Mouse (Mus musculus) intestine, postnatal 0 days (tissue): ENCODE measurements around the gene Dgke. TPM values are rescaled to one million over a fixed set of nuclear protein-coding genes. Genes with fewer than 3 reads are reported as not detected.

Experiments used
- ATAC-seq: fragments of 200-750 bp; cut with Nextera tagmentation; 2 replicates; pipeline ENCODE4 v1.8.0; 2017; ENCODE audit warnings: mild to moderate bottlenecking, moderate TSS enrichment, moderate library complexity
- H3K27ac ChIP-seq: fragments of 300-500 bp; sonication (generic); 2 replicates; pipeline ENCODE4 v1.5.1; 2014; ENCODE audit warnings: mild to moderate bottlenecking, low read depth, low read length, moderate library complexity
- H3K27me3 ChIP-seq: fragments of 300-500 bp; sonication (generic); replicated peaks from 2 replicates; pipeline ENCODE4 v1.6.1; 2014; ENCODE audit warnings: low read length, mixed read lengths; ENCODE audit not compliant: control insufficient read depth, insufficient read depth
- H3K36me3 ChIP-seq: fragments of 300-500 bp; sonication (generic); 2 replicates; pipeline ENCODE4 v1.6.1; 2014; ENCODE audit warnings: mild to moderate bottlenecking, moderate library complexity; ENCODE audit not compliant: control insufficient read depth, insufficient read depth
- H3K4me1 ChIP-seq: fragments of 300-500 bp; sonication (generic); replicated peaks from 2 replicates; pipeline ENCODE4 v1.6.1; 2014; ENCODE audit warnings: antibody characterized with exemption, low read length, mixed read lengths; ENCODE audit not compliant: control insufficient read depth, insufficient read depth
- H3K4me2 ChIP-seq: fragments of 300-500 bp; sonication (generic); replicated peaks from 2 replicates; pipeline ENCODE4 v1.6.1; 2014; ENCODE audit warnings: low read depth, mild to moderate bottlenecking, moderate library complexity
- H3K4me3 ChIP-seq: fragments of 300-500 bp; sonication (generic); 2 replicates; pipeline ENCODE4 v1.5.1; 2014; ENCODE audit warnings: low read depth, low read length
- H3K9ac ChIP-seq: fragments of 300-500 bp; sonication (generic); 2 replicates; pipeline ENCODE4 v1.6.1; 2014; ENCODE audit warnings: mild to moderate bottlenecking, low read depth, low read length
- H3K9me3 ChIP-seq: fragments of 300-500 bp; sonication (generic); 2 replicates; pipeline ENCODE4 v1.6.1; 2016; ENCODE audit warnings: mixed run types; ENCODE audit not compliant: control insufficient read depth
- CTCF ChIP-seq: sonication (generic); IDR thresholded peaks from 2 replicates; pipeline ENCODE4 v1.5.1; 2016; ENCODE audit warnings: low read depth, mild to moderate bottlenecking, control low read depth, antibody characterized with exemption, moderate library complexity
- WGBS: fragments of 180-500 bp; shearing (Covaris S2); extraction: QIAGEN DNeasy Blood & Tissue Kit; methylation state at CpG from one replicate; pipeline ENCODE4 v1.1.7; 2014; 5-methylcytosine and 5-hydroxymethylcytosine counted together
- polyA plus RNA-seq: library from polyadenylated mRNA; unstranded; fragments of >200 nt; fragmentation: Nextera tagmentation; extraction: Ambion mirVana; gene quantifications from 2 replicates; pipeline ENCODE4 v1.2.1, GENCODE M21; 2015

The Dgke gene
- polyA plus RNA-seq, 1 experiment from 2014 or later, result 1.7 TPM

GRCm38 (mm10) chr11:89003078-89003477 lies 63.6 kb downstream of the Dgke start:
- WGBS, result 28% methylated on average over 6 of the region's 6 CpGs
- Histone ChIP-seq H3K9ac (peak overlapping the region; percentile 37; the same call in 1 of the 2 replicates), H3K27me3 (no peaks in the 10 kb centered on the region), H3K4me1 (peaks cover 2% of the 10 kb centered on the region), H3K36me3 (peaks cover 27% of the 10 kb centered on the region), H3K27ac (peak overlapping the region; percentile 64; the same call in 1 of the 2 replicates), H3K4me3 (peak overlapping the region; percentile 31), H3K4me2 (peak overlapping the region; percentile 79), H3K9me3 (no peaks in the 10 kb centered on the region)
- ATAC-seq, result no peak
- TF ChIP-seq CTCF, result no peak

GRCm38 (mm10) chr11:89002621-89003020 lies 64.0 kb downstream of the Dgke start:
- WGBS, result 55% methylated on average over 5 of the region's 5 CpGs
- no peak for ATAC-seq
- Histone ChIP-seq H3K36me3 (peaks cover 26% of the 10 kb centered on the region), H3K4me2 (peak overlapping the region; percentile 79), H3K4me3 (peak overlapping the region; percentile 31), H3K27ac (peak overlapping the region; percentile 64; the same call in 1 of the 2 replicates), H3K4me1 (peaks cover 2% of the 10 kb centered on the region), H3K9me3 (no peaks in the 10 kb centered on the region), H3K9ac (peak overlapping the region; percentile 37; the same call in 1 of the 2 replicates), H3K27me3 (no peaks in the 10 kb centered on the region)
- TF ChIP-seq CTCF, result no peak

- 56% methylated on average over 5 of the region's 5 CpGs for WGBS
- Histone ChIP-seq H3K27me3 (no peaks in the 10 kb centered on the region), H3K4me3 (peak overlapping the region; percentile 31), H3K27ac (peak overlapping the region; percentile 64; the same call in 1 of the 2 replicates), H3K9me3 (no peaks in the 10 kb centered on the region), H3K36me3 (peaks cover 26% of the 10 kb centered on the region), H3K4me2 (peak overlapping the region; percentile 79), H3K4me1 (peaks cover 2% of the 10 kb centered on the region), H3K9ac (peak overlapping the region; percentile 37; the same call in 1 of the 2 replicates)
- no peak for TF ChIP-seq CTCF
- no peak for ATAC-seq
Measured at GRCm38 (mm10) chr11:89002068-89002467, 64.6 kb downstream of the Dgke start.

- Histone ChIP-seq H3K27ac (no peak overlapping the region), H3K4me1 (peaks cover 2% of the 10 kb centered on the region), H3K27me3 (no peaks in the 10 kb centered on the region), H3K4me3 (peak overlapping the region; percentile 85), H3K4me2 (peak overlapping the region; percentile 79), H3K9ac (0 out of 2 replicates have a peak overlapping the region, but pooled peaks have one; percentile 85), H3K36me3 (peaks cover 25% of the 10 kb centered on the region), H3K9me3 (no peaks in the 10 kb centered on the region)
- no peak for ATAC-seq
- WGBS, result 88% methylated on average over 7 of the region's 7 CpGs
- TF ChIP-seq CTCF, result no peak
Measured at GRCm38 (mm10) chr11:89001569-89001968, 65.1 kb downstream of the Dgke start.

GRCm38 (mm10) chr11:89000527-89000819 lies 66.2 kb downstream of the Dgke start:
- Histone ChIP-seq H3K4me1 (peaks cover 2% of the 10 kb centered on the region), H3K27ac (peak overlapping the region; percentile 92; the same call in 1 of the 2 replicates), H3K4me3 (peak overlapping the region; percentile 85), H3K9ac (peak overlapping the region; percentile 85), H3K27me3 (no peaks in the 10 kb centered on the region), H3K36me3 (peaks cover 14% of the 10 kb centered on the region), H3K9me3 (no peaks in the 10 kb centered on the region), H3K4me2 (peak overlapping the region; percentile 79)
- ATAC-seq, result no peak
- no peak for TF ChIP-seq CTCF

GRCm38 (mm10) chr11:88999723-89000526 lies 66.7 kb downstream of the Dgke start:
- WGBS, result 14% methylated on average over 33 of the region's 33 CpGs
- Histone ChIP-seq H3K36me3 (peaks cover 8% of the 10 kb centered on the region; the same call in 1 of the 2 replicates), H3K27me3 (no peaks in the 10 kb centered on the region), H3K27ac (peak overlapping the region; percentile 92), H3K4me3 (peak overlapping the region; percentile 85), H3K9me3 (no peaks in the 10 kb centered on the region), H3K4me2 (peak overlapping the region; percentile 79), H3K4me1 (peaks cover 2% of the 10 kb centered on the region), H3K9ac (peak overlapping the region; percentile 85)
- ATAC-seq, result no peak; the same call in 1 of the 2 replicates
- TF ChIP-seq CTCF, result no peak
